Mouse (Mus musculus) E14TG2a.4 (cell line): ENCODE measurements around the gene Mtx1.

ENCODE experiments used
- CTCF ChIP-seq: conservative IDR thresholded peaks from 2 replicates; pipeline ENCODE4 v1.5.1; 2014; ENCODE audit warnings: low read length
- NANOG ChIP-seq: IDR thresholded peaks from 2 replicates; pipeline ENCODE4 v1.6.1; 2014; ENCODE audit warnings: borderline replicate concordance, low read length, mixed read lengths

GRCm38 (mm10) chr3:89226900-89227299 lies at the start of gene Mtx1:
- no peak for TF ChIP-seq CTCF
- TF ChIP-seq NANOG = no peak
